Mouse (Mus musculus): ENCODE measurements around the gene Zbtb9.

Gene Zbtb9

GRCm38 (mm10) chr17:26947231-26948100, 25.5 kb upstream of the Zbtb9 start:
- peak; percentile 30 for DNase-seq

- DNase-seq, result peak; percentile 75
Observed at GRCm38 (mm10) chr17:26948316-26949050, 24.5 kb upstream of the Zbtb9 start.

DNA sequence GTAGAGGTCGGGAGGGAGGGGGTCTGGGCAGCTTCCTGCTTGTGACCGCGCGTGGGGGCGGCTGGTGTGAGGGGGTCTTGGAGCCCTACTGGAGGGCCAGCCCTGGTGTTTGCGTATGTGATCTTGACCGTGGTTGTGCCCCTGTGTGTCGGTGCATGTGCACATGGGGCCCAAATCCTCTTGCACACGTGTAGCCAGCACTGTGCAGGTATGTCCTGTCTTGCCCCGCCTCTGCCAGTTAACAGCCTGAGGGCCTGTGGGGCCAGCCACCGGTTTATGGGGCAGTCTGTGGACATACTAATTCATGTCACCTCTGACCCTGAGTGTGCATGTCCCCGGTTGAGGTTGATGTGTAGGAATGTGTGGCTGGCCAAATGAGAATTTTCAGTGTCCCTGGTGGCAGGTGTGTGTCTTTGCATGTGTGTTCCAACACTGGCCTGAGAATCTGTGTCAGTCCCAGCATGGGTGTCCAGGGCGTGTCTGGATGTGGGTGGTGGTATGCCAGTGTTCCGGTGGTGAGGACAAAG, 23.9 kb upstream of the Zbtb9 start:
- DNase-seq, result peak; percentile 58

DNA sequence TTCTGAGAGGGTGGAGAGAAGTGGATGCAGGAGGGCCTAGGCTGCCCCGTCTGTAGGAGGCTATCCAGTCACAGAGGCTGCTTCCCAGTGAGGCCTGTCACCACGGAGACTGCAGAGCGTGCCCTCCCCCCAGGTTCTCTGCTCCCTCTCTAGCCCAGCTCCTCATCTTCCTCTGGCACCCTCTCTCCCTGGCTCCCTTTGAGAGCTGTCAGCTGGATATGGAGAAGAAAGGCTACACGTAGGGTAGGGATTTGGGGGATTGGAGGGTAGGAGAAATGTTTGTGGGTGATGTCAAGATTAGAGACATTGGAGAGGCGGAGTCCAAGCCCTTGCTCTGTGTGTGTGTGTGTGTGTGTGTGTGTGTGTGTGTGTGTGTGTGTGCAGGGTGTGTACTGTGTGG, 23.1 kb upstream of the Zbtb9 start:
- peak; percentile 9 for DNase-seq

- DNase-seq, result no peak
Observed at GRCm38 (mm10) chr17:26950560-26951288, 22.2 kb upstream of the Zbtb9 start.

- peak; percentile 91 for DNase-seq
Observed at GRCm38 (mm10) chr17:26951406-26951805, 21.6 kb upstream of the Zbtb9 start.

- DNase-seq, result peak; percentile 37
Observed at GRCm38 (mm10) chr17:26951952-26952877, 20.8 kb upstream of the Zbtb9 start.

DNA sequence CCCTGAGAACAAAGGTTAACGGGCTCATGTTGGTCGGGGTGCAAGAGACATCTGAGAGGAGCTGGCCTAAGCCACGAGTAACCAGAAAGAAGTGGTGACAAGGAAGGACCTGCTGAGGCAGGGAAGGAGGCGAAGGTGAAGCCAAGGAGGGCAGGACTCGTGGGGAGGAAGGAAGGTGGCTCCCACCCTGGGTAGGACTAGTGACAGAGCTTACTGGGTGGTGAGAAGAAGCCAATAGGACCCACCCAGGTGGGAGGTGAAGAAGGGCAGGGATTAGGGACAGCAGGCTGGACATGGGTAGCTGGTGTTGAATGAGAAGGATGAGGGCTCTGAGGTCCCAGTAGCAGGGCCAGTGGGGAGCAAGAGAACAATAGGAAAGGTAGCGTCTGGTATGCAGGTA, 19.8 kb upstream of the Zbtb9 start:
- no peak for DNase-seq

- DNase-seq, result peak; percentile 25
Observed at GRCm38 (mm10) chr17:26953726-26954125, 19.2 kb upstream of the Zbtb9 start.

- no peak for DNase-seq
Observed at GRCm38 (mm10) chr17:26956309-26956708, 16.7 kb upstream of the Zbtb9 start.

DNA sequence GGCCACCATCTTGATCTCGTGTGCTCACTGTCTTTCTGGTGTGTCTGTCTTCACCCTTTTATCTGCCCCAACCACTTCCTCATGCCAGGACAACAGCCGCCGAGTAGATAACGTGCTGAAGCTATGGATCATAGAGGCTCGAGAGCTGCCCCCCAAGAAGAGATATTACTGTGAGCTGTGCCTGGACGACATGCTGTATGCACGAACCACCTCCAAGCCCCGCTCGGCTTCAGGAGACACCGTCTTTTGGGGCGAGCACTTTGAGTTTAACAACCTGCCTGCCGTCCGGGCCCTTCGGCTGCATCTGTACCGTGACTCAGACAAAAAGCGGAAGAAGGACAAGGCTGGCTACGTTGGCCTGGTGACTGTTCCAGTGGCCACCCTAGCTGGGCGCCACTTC, 16.1 kb upstream of the Zbtb9 start:
- DNase-seq, result no peak

DNA sequence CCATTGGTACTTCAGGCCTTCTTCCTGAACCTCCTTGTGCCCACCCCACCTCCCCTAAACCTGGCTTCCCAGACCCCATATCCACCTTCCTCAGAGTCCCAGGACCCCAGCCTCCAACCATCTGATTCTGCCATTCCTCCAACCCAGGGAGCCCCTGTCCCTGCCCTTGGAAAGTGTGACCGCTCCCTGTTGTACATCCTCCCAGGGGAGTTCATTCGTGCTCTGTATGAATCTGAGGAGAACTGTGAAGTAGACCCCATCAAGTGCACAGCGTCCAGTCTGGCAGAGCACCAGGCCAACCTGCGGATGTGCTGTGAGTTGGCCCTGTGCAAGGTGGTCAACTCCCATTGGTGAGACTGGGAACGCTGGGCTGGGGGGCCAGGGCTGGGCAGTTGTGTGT, 15.1 kb upstream of the Zbtb9 start:
- no peak for DNase-seq

GRCm38 (mm10) chr17:26958880-26959279, 14.1 kb upstream of the Zbtb9 start:
- no peak for DNase-seq

DNA sequence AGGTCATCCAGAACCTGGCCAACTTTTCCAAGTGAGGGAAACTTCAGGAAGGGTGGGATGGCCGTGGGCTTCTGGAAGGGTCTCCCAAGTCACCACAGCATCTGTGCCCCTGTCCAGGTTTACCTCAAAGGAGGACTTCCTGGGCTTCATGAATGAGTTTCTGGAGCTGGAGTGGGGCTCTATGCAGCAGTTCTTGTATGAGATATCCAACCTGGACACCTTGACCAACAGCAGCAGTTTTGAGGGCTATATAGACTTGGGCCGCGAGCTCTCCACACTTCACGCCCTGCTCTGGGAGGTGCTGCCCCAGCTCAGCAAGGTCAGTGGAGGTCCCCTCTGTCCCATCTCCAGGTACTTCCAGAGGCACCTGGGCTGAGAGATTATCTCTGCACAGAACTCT, 13.2 kb upstream of the Zbtb9 start:
- no peak for DNase-seq

GRCm38 (mm10) chr17:26961572-26962240, 11.3 kb upstream of the Zbtb9 start:
- no peak for DNase-seq

- DNase-seq, result no peak
Observed at GRCm38 (mm10) chr17:26966993-26967392, 6.0 kb upstream of the Zbtb9 start.

DNA sequence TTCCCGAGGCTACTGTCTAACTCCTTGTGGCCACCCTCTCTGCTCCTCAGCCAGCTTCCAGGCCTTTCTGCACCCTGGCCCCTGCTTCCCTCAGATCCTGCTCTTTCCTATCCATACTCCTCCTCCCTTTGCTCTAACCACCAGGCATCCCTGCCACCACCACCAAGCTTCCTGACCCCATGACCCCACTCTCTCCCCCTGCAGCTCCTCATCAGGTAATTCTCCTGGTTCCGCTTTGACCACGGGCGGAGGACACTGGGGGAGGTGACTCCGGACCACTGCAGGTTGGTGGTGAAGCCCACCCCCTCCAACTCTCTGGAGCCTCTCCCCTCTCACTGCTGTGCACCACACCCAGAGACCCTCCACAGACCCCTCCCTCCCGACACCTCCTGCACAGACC, 5.5 kb upstream of the Zbtb9 start:
- DNase-seq, result no peak

GRCm38 (mm10) chr17:26968200-26968611, 4.8 kb upstream of the Zbtb9 start:
- no peak for DNase-seq

DNA sequence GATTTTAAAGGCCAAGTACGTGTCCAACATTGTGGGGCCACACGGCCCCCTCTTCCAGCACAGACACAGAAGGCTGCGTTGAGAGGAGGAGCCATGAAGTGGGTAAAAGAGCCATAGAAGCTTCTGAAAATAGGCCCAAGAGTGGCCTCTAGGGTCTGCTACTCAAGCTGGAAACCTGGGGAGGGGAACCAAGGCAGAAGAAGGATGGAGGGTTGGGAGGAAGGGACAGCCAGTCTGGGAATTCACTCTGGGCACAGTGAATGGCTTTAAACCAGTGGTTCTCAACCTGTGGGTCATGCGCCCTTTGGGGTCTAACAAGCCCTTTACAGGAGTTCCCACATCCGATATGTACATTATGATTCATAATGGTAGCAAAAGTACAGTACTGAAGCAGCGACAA, 3.7 kb upstream of the Zbtb9 start:
- no peak for DNase-seq

DNA sequence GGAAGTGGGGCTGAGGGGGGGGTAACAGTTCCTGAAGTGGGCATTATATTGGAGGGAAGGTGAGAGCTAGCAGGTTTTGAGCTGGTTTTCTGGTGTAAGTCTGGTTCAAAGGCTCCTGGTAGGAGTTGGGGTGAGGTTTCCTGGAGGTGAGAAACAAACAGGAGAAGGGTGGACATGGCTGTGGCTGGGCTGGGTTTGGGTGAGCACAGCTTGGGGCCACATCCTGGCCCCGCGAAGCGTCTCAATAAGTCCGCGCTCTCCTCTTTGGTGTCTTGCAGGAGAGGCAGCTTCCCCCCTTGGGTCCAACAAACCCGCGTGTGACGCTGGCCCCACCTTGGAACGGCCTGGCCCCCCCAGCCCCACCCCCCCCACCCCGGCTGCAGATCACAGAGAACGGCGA, 2.7 kb upstream of the Zbtb9 start:
- no peak for DNase-seq

DNA sequence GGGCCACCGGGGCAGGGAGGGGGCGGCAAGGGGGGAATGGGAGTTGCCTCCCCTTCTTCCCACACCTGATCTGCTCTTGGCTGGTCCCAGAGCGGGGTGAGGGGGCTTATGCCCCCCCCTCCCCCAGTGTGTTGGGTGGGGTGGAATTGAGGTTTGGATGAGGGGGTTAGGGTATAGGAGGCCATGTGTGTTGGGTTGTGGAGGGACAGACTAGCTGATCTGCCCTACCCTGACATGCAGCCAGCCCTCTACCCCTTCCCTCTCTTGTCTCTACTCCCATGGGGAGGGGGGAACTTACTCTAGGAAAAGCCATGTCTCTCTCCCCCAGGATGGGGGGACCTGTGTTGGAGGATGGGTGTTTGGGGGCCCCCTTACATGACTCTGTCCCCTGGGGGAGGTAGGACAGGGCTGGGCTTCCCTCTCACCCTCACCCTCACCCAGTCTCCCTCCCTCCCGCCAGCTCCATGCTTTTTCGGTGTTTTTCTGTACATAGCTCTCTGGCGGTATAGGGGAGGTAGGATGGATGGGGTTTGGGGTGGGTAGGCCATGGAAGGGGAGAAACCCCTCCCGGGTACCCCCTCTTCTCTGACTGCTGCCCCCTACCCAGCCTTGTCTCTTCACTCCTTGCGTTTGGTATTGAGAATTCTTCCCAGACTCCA, 1.6 kb upstream of the Zbtb9 start:
- no peak for DNase-seq
